Mouse (Mus musculus): ENCODE data around the gene Fcgrt.

GRCm38 (mm10) chr7:45131850-45132249 lies 28.2 kb upstream of the Fcgrt start:
- TF ChIP-seq POLR2A (IDR thresholded peaks at IDR 0.05; ENCODE audit: extremely low read depth, insufficient read depth, low read length) (no peak), CTCF (IDR thresholded peaks at IDR 0.05; ENCODE audit: extremely low read depth, insufficient read depth, low read length) (no peak)
